Mouse (Mus musculus) CD8-positive naive resting alpha-beta T cell, adult 2 months (primary cell): ENCODE measurements around the gene Nckipsd.

ENCODE experiments used
- DNase-seq, 2 experiments: peaks; one replicate each; pipeline ENCODE4 v3.0.0; 2022; ENCODE audit warnings: low read depth in 2 of 2, low spot score in 2 of 2

Nckipsd gene

GRCm38 (mm10) chr9:108808163-108808665 is at the start of gene Nckipsd:
Nckipsd (plus strand) TSS chr9:108808368.
- peak; percentile 94 to 95 for DNase-seq

- no peak for DNase-seq
These were observed 49.0 kb upstream of the Nckipsd start for GRCm38 (mm10) chr9:108759121-108759520.

GRCm38 (mm10) chr9:108759805-108760204 is 48.4 kb upstream of the Nckipsd start:
- peak; percentile 23 to 56 for DNase-seq

- DNase-seq: no peak
These were observed 46.6 kb upstream of the Nckipsd start for GRCm38 (mm10) chr9:108761561-108761960.

GRCm38 (mm10) chr9:108764971-108765370 is 43.2 kb upstream of the Nckipsd start:
- no peak for DNase-seq

- no peak for DNase-seq
These were observed 31.6 kb upstream of the Nckipsd start for GRCm38 (mm10) chr9:108776614-108777013.

GRCm38 (mm10) chr9:108777276-108777675 is 30.9 kb upstream of the Nckipsd start:
- DNase-seq: no peak

- DNase-seq: no peak
These were observed 27.2 kb upstream of the Nckipsd start for GRCm38 (mm10) chr9:108780959-108781358.

- DNase-seq: no peak
These were observed 26.3 kb upstream of the Nckipsd start for GRCm38 (mm10) chr9:108781891-108782290.

GRCm38 (mm10) chr9:108782836-108783547 is 25.2 kb upstream of the Nckipsd start:
- no peak for DNase-seq

- DNase-seq: peak; percentile 80 to 86
These were observed 24.4 kb upstream of the Nckipsd start, which contains the start of gene Ip6k2 for GRCm38 (mm10) chr9:108783548-108784463. Ip6k2 (plus strand) TSS chr9:108783796.

GRCm38 (mm10) chr9:108785416-108785815 is 22.8 kb upstream of the Nckipsd start:
- no peak for DNase-seq

GRCm38 (mm10) chr9:108786494-108786893 is 21.7 kb upstream of the Nckipsd start:
- DNase-seq: no peak

GRCm38 (mm10) chr9:108787080-108787479 is 21.1 kb upstream of the Nckipsd start:
- DNase-seq: no peak

GRCm38 (mm10) chr9:108788713-108789112 is 19.5 kb upstream of the Nckipsd start:
- DNase-seq: no peak

- no peak for DNase-seq
These were observed 15.9 kb upstream of the Nckipsd start for GRCm38 (mm10) chr9:108792307-108792706.

GRCm38 (mm10) chr9:108792730-108793129 is 15.4 kb upstream of the Nckipsd start:
- peak; percentile 20 to 57 for DNase-seq

GRCm38 (mm10) chr9:108795281-108795680 is 12.9 kb upstream of the Nckipsd start:
- DNase-seq: no peak

GRCm38 (mm10) chr9:108795762-108796161 is 12.4 kb upstream of the Nckipsd start:
- DNase-seq: no peak

GRCm38 (mm10) chr9:108796351-108796981 is 11.7 kb upstream of the Nckipsd start:
- DNase-seq: no peak

GRCm38 (mm10) chr9:108797477-108797876 is 10.7 kb upstream of the Nckipsd start:
- no peak for DNase-seq
